Mouse (Mus musculus): ENCODE measurements around the gene Faah. TPM values are rescaled to one million over a fixed set of nuclear protein-coding genes. Genes with fewer than 3 reads are reported as not detected.
A peak's percentile ranks its signal among the peaks of the same experiment; 100 is the strongest.

Gene Faah
- total and polyA plus RNA-seq, 3 experiments: 3.4 to 15.1 (median 13.3) TPM

- TF ChIP-seq JUN (IDR thresholded peaks at IDR 0.05; ENCODE audit: insufficient read depth, low read depth, low read length) (no peak), E2F4 (IDR thresholded peaks at IDR 0.05; ENCODE audit: insufficient replicate concordance, low read depth, low read length) (no peak), MAZ (IDR thresholded peaks at IDR 0.05; ENCODE audit: low read depth, low read length) (no peak), CHD2 (IDR thresholded peaks at IDR 0.05; ENCODE audit: low read length) (no peak), MYC (IDR thresholded peaks at IDR 0.05; ENCODE audit: low read depth, low read length) (no peak), USF2 (conservative IDR thresholded peaks at IDR 0.05; ENCODE audit: low read depth, low read length) (no peak), RAD21 (IDR thresholded peaks at IDR 0.05; ENCODE audit: low read depth, low read length) (no peak), HCFC1 (IDR thresholded peaks at IDR 0.05; ENCODE audit: low read depth, low read length) (no peak), ETS1 (conservative IDR thresholded peaks at IDR 0.05; ENCODE audit: low read depth, low read length) (no peak), MAX (IDR thresholded peaks at IDR 0.05; ENCODE audit: low read length) (no peak), KAT2A (IDR thresholded peaks at IDR 0.05; ENCODE audit: insufficient replicate concordance, low read length) (no peak), MXI1 (IDR thresholded peaks at IDR 0.05; ENCODE audit: low read depth, low read length) (no peak), ZC3H11A (IDR thresholded peaks at IDR 0.05; ENCODE audit: low read depth, low read length) (no peak), EP300 (IDR thresholded peaks at IDR 0.05; ENCODE audit: low read length) (no peak)
- dilution Hi-C loops (cut with MboI; ENCODE audit: extremely low pct_ligation_motif_present, extremely low pct_unique_long_range_greater_than_20kb, low sequenced_read_pairs) (no loop called here), in situ Hi-C loops (cut with MboI; ENCODE audit: low pct_ligation_motif_present, low pct_unique_long_range_greater_than_20kb, low sequenced_read_pairs) (no loop called here)
- no peaks in the 10 kb centered on the region for H3K27me3 ChIP-seq (replicated peaks)
- H3K9ac ChIP-seq (ENCODE audit: insufficient read depth, low read depth): no peak overlapping the region
- no peaks in the 10 kb centered on the region for H3K79me2 ChIP-seq (replicated peaks; ENCODE audit: control insufficient read depth, extremely low read depth, insufficient read depth, poor library complexity, severe bottlenecking)
- peaks cover 35 to 64% of the 10 kb centered on the region in 2 experiments for H3K36me3 ChIP-seq (replicated peaks in 1 of 2; ENCODE audit: control insufficient read depth in 1 of 2, insufficient read depth in 1 of 2, low read length in 1 of 2)
- no peaks in the 10 kb centered on the region for H3K4me1 ChIP-seq (ENCODE audit: control insufficient read depth in 1 of 2, insufficient read depth in 2 of 2)
- no peaks in the 10 kb centered on the region for H3K9me3 ChIP-seq (replicated peaks; ENCODE audit: low read length)
- no peak overlapping the region for H3K27ac ChIP-seq (ENCODE audit: insufficient read depth, low read depth)
- H3K4me3 ChIP-seq (replicated peaks in 1 of 3; ENCODE audit: low read depth in 2 of 3, low read length in 2 of 3, poor library complexity in 1 of 3): no peak overlapping the region
- no peak overlapping the region for H3K4me2 ChIP-seq (ENCODE audit: insufficient read depth, low read depth, poor library complexity, severe bottlenecking)
- no peak for DNase-seq (ENCODE audit: extremely low read depth)
Observed at GRCm38 (mm10) chr4:116032906-116033305, 15.2 kb upstream of the Faah start.

GRCm38 (mm10) chr4:116017300-116017901 lies 325 bp downstream of the Faah start:
- H3K4me2 ChIP-seq (ENCODE audit: insufficient read depth, low read depth, poor library complexity, severe bottlenecking): peak overlapping the region; percentile 93
- dilution Hi-C loops (cut with MboI; ENCODE audit: extremely low pct_ligation_motif_present, extremely low pct_unique_long_range_greater_than_20kb, low sequenced_read_pairs) (no loop called here), in situ Hi-C loops (cut with MboI; ENCODE audit: low pct_ligation_motif_present, low pct_unique_long_range_greater_than_20kb, low sequenced_read_pairs) (no loop called here)
- H3K9me3 ChIP-seq (replicated peaks; ENCODE audit: low read length): no peaks in the 10 kb centered on the region
- H3K9ac ChIP-seq (ENCODE audit: insufficient read depth, low read depth): peak overlapping the region; percentile 50
- peak overlapping the region; percentile 78 to 96 (median 86) for H3K4me3 ChIP-seq (replicated peaks in 1 of 3; ENCODE audit: low read depth in 2 of 3, low read length in 2 of 3, poor library complexity in 1 of 3)
- peaks cover 14% of the 10 kb centered on the region for H3K27me3 ChIP-seq (replicated peaks)
- peak overlapping the region; percentile 58; the same call in 1 of the 2 replicates for H3K27ac ChIP-seq (ENCODE audit: insufficient read depth, low read depth)
- DNase-seq (ENCODE audit: extremely low read depth): peak; percentile 45
- H3K36me3 ChIP-seq (replicated peaks in 1 of 2; ENCODE audit: control insufficient read depth in 1 of 2, insufficient read depth in 1 of 2, low read length in 1 of 2): peaks cover 0 to 7% of the 10 kb centered on the region in 2 experiments
- H3K4me1 ChIP-seq (ENCODE audit: control insufficient read depth in 1 of 2, insufficient read depth in 2 of 2): peaks cover 9 to 46% of the 10 kb centered on the region in 2 experiments
- peaks cover 10% of the 10 kb centered on the region; the same call in 1 of the 2 replicates for H3K79me2 ChIP-seq (replicated peaks; ENCODE audit: control insufficient read depth, extremely low read depth, insufficient read depth, poor library complexity, severe bottlenecking)
- TF ChIP-seq MYC (IDR thresholded peaks at IDR 0.05; ENCODE audit: low read depth, low read length) (0 out of 2 replicates have a peak, but pooled peaks have one; percentile 37), ZNF384 (IDR thresholded peaks at IDR 0.05; ENCODE audit: low read depth, low read length) (no peak), BHLHE40 (IDR thresholded peaks at IDR 0.05; ENCODE audit: low read depth, low read length) (peak; percentile 96), ZC3H11A (IDR thresholded peaks at IDR 0.05; ENCODE audit: low read depth, low read length) (no peak), CTCF (conservative IDR thresholded peaks at IDR 0.05 in 1 of 2, IDR thresholded peaks at IDR 0.05 in 1 of 2; ENCODE audit: low read depth in 2 of 2, low read length in 2 of 2) (0 out of 4 replicates have a peak, but pooled peaks of 1 of the 2 experiments have one; percentile 10), NRF1 (IDR thresholded peaks at IDR 0.05; ENCODE audit: low read depth, low read length) (peak; percentile 70), ELF1 (IDR thresholded peaks at IDR 0.05; ENCODE audit: low read depth, low read length) (peak; percentile 51), NELFE (IDR thresholded peaks at IDR 0.05; ENCODE audit: low read depth, low read length) (peak; percentile 62), JUND (conservative IDR thresholded peaks at IDR 0.05; ENCODE audit: low read depth, low read length) (no peak), CHD2 (IDR thresholded peaks at IDR 0.05; ENCODE audit: low read length) (no peak), MEF2A (IDR thresholded peaks at IDR 0.05; ENCODE audit: borderline replicate concordance, low read depth, low read length) (peak; percentile 42; the same call in 1 of the 2 replicates), SIN3A (IDR thresholded peaks at IDR 0.05; ENCODE audit: low read length) (peak; percentile 85), ETS1 (conservative IDR thresholded peaks at IDR 0.05; ENCODE audit: low read depth, low read length) (0 out of 2 replicates have a peak, but pooled peaks have one; percentile 19), JUN (IDR thresholded peaks at IDR 0.05; ENCODE audit: insufficient read depth, low read depth, low read length) (no peak), KAT2A (IDR thresholded peaks at IDR 0.05; ENCODE audit: insufficient replicate concordance, low read length) (0 out of 2 replicates have a peak, but pooled peaks have one; percentile 11), TCF12 (IDR thresholded peaks at IDR 0.05; ENCODE audit: low read depth, low read length) (peak; percentile 52; the same call in 1 of the 2 replicates), UBTF (IDR thresholded peaks at IDR 0.05; ENCODE audit: low read depth, low read length) (peak; percentile 79), MAZ (IDR thresholded peaks at IDR 0.05; ENCODE audit: low read depth, low read length) (peak; percentile 97), ZMIZ1 (IDR thresholded peaks at IDR 0.05; ENCODE audit: low read depth, low read length) (0 out of 2 replicates have a peak, but pooled peaks have one; percentile 46), MAX (IDR thresholded peaks at IDR 0.05; ENCODE audit: low read length) (no peak), PAX5 (IDR thresholded peaks at IDR 0.05; ENCODE audit: low read length) (no peak), HCFC1 (IDR thresholded peaks at IDR 0.05; ENCODE audit: low read depth, low read length) (peak; percentile 51; the same call in 1 of the 2 replicates), MAFK (IDR thresholded peaks at IDR 0.05; ENCODE audit: insufficient replicate concordance, low read length) (no peak), MXI1 (IDR thresholded peaks at IDR 0.05; ENCODE audit: low read depth, low read length) (peak; percentile 86), RCOR1 (conservative IDR thresholded peaks at IDR 0.05; ENCODE audit: low read depth, low read length) (no peak; the same call in 1 of the 2 replicates)
